10 mouse cellular contexts compared by ENCODE assay signal in genomic region chr11:108023188-108023587, GRCm38 (mm10).
A peak's percentile ranks its signal among the peaks of the same experiment; 100 is the strongest.
DNase-seq lines count a peak whose midpoint lies in the region; ATAC-seq lines count a peak whose summit lies in the region.
"Had no signal": no experiment of that assay in that cellular context is flagged by ENCODE, and none has a peak within 500 bp of the region (broad histone marks: within the 10 kb centered on the region; RNA-seq: fewer than 3 reads in every experiment).

No protein-coding gene starts in this region.

- H3K27me3 ChIP-seq in neural tube, embryonic 11.5 days (ENCODE audit: control insufficient read depth, insufficient read depth, low read length), result no peaks in the 10 kb centered on the region
- no peaks in the 10 kb centered on the region for H3K27me3 ChIP-seq in neural tube, embryonic 15.5 days (replicated peaks)
- H3K27me3 ChIP-seq in forebrain, embryonic 15.5 days, result no peaks in the 10 kb centered on the region
- H3K27me3 ChIP-seq: liver, embryonic 13.5 days had no signal

- H3K4me1 ChIP-seq in neural tube, embryonic 11.5 days (ENCODE audit: control insufficient read depth, insufficient read depth, low read length), result no peaks in the 10 kb centered on the region
- 0 out of 2 replicates have a peak, but pooled peaks cover 5% of the 10 kb centered on the region for H3K4me1 ChIP-seq in neural tube, embryonic 15.5 days
- 0 out of 2 replicates have a peak, but pooled peaks cover 12% of the 10 kb centered on the region for H3K4me1 ChIP-seq in forebrain, embryonic 15.5 days
- H3K4me1 ChIP-seq: liver, embryonic 13.5 days had no signal

- no peak overlapping the region for H3K9ac ChIP-seq in neural tube, embryonic 11.5 days (ENCODE audit: low read length)
- no peak overlapping the region for H3K9ac ChIP-seq in neural tube, embryonic 15.5 days (replicated peaks)
- no peak overlapping the region for H3K9ac ChIP-seq in forebrain, embryonic 15.5 days (replicated peaks)
- H3K9ac ChIP-seq: liver, embryonic 13.5 days had no signal

- peak; percentile 34 for DNase-seq in neural tube, embryonic 11.5 days (ENCODE audit: low spot score)
- peak; percentile 73 for DNase-seq in layer of hippocampus, adult 9-10 months (ENCODE audit: low spot score)
- peak; percentile 83 for DNase-seq in lung, postnatal 25 days (ENCODE audit: low spot score)
- no peak for DNase-seq in c-Kit-positive CD71-positive TER-119-positive erythroid progenitor cells, embryonic 14.5 days (ENCODE audit: low spot score)
- no peak for DNase-seq in retina, embryonic 14.5 days (ENCODE audit: low spot score)
- DNase-seq in ovary, postnatal 10 days (ENCODE audit: low spot score), result no peak
- DNase-seq: liver, embryonic 13.5 days had no signal

- H3K9me3 ChIP-seq in neural tube, embryonic 11.5 days (ENCODE audit: control insufficient read depth, low read length), result no peaks in the 10 kb centered on the region
- H3K9me3 ChIP-seq in neural tube, embryonic 15.5 days (replicated peaks), result no peaks in the 10 kb centered on the region
- H3K9me3 ChIP-seq in forebrain, embryonic 15.5 days, result no peaks in the 10 kb centered on the region
- H3K9me3 ChIP-seq: liver, embryonic 13.5 days had no signal

- H3K4me2 ChIP-seq in neural tube, embryonic 11.5 days (ENCODE audit: low read depth), result no peak overlapping the region
- no peak overlapping the region for H3K4me2 ChIP-seq in neural tube, embryonic 15.5 days
- H3K4me2 ChIP-seq in forebrain, embryonic 15.5 days (replicated peaks), result no peak overlapping the region
- H3K4me2 ChIP-seq: liver, embryonic 13.5 days had no signal

- no peak overlapping the region for H3K27ac ChIP-seq in neural tube, embryonic 11.5 days (ENCODE audit: low read depth, low read length)
- no peak overlapping the region for H3K27ac ChIP-seq in neural tube, embryonic 15.5 days (replicated peaks)
- peak overlapping the region; percentile 40; the same call in 1 of the 2 replicates for H3K27ac ChIP-seq in forebrain, embryonic 15.5 days (replicated peaks)
- H3K27ac ChIP-seq: liver, embryonic 13.5 days had no signal

- ATAC-seq in neural tube, embryonic 11.5 days (ENCODE audit: insufficient read depth, low FRiP score, low TSS enrichment), result no peak
- ATAC-seq in neural tube, embryonic 15.5 days (ENCODE audit: low FRiP score), result no peak
- ATAC-seq in forebrain, embryonic 15.5 days (replicated peaks), result peak; percentile 90

- no peak overlapping the region for H3K4me3 ChIP-seq in neural tube, embryonic 11.5 days (ENCODE audit: low read depth, low read length)
- no peak overlapping the region for H3K4me3 ChIP-seq in neural tube, embryonic 15.5 days (replicated peaks)
- no peak overlapping the region for H3K4me3 ChIP-seq in forebrain, embryonic 15.5 days
- H3K4me3 ChIP-seq: erythroblast, embryonic 14.5 days; liver, embryonic 13.5 days had no signal

- no peaks in the 10 kb centered on the region for H3K36me3 ChIP-seq in neural tube, embryonic 11.5 days (ENCODE audit: control insufficient read depth, insufficient read depth, low read length)
- H3K36me3 ChIP-seq in neural tube, embryonic 15.5 days, result no peaks in the 10 kb centered on the region
- no peaks in the 10 kb centered on the region for H3K36me3 ChIP-seq in forebrain, embryonic 15.5 days
- H3K36me3 ChIP-seq: liver, embryonic 13.5 days had no signal

- 68% methylated on average over 14 of the region's 14 CpGs for WGBS in neural tube, embryonic 11.5 days
- WGBS in neural tube, embryonic 15.5 days, result 62% methylated on average over 14 of the region's 14 CpGs
- WGBS in forebrain, embryonic 15.5 days, result 53% methylated on average over 14 of the region's 14 CpGs

Comparison
In these comparisons a context has a peak if more than half of its experiments do, and no peak if none do; other contexts are left out.
1. DNase-seq: peak in neural tube, embryonic 11.5 days (single experiment), layer of hippocampus, adult 9-10 months (single experiment) and lung, postnatal 25 days (single experiment); none in c-Kit-positive CD71-positive TER-119-positive erythroid progenitor cells, embryonic 14.5 days (single experiment), retina, embryonic 14.5 days (single experiment) and ovary, postnatal 10 days (single experiment).